ENCODE assay signal across 9 mouse cellular contexts in genomic region chr1:104769250-104769607, GRCm38 (mm10). TPM values are rescaled to one million over a fixed set of nuclear protein-coding genes. Genes with fewer than 3 reads are reported as not detected.
DNase-seq lines count a peak whose midpoint lies in the region; ATAC-seq lines count a peak whose summit lies in the region.
"Had no signal": no experiment of that assay in that cellular context is flagged by ENCODE, and none has a peak within 500 bp of the region (broad histone marks: within the 10 kb centered on the region; RNA-seq: fewer than 3 reads in every experiment).

No protein-coding gene starts in this region.

- H3K4me3 ChIP-seq in hindbrain, embryonic 10.5 days, result peak overlapping the region; percentile 70
- peak overlapping the region; percentile 19; the same call in 1 of the 2 replicates for H3K4me3 ChIP-seq in liver, embryonic 13.5 days (replicated peaks)

- WGBS in hindbrain, embryonic 10.5 days, result 0% methylated on average over 12 of the region's 12 CpGs
- WGBS in liver, embryonic 13.5 days (ENCODE audit: insufficient replicate concordance), result 1% methylated on average over 12 of the region's 12 CpGs

- no peak overlapping the region for H3K9ac ChIP-seq in liver, embryonic 13.5 days

- DNase-seq in left cerebral cortex, adult 18-20 months (ENCODE audit: low spot score in 2 of 2), result peak; percentile 41 to 60
- no peak for DNase-seq in left cerebral cortex, adult 11 months (ENCODE audit: low spot score)
- peak; percentile 52 to 53 for DNase-seq in cerebellum, postnatal 36 days
- DNase-seq in hindbrain, embryonic 10.5 days (ENCODE audit: low spot score), result peak; percentile 59
- DNase-seq in liver, embryonic 13.5 days, result no peak
- DNase-seq in right cerebral cortex, postnatal 4 days, result peak; percentile 26
- no peak for DNase-seq in spleen, postnatal 14 days (ENCODE audit: low spot score in 2 of 2)
- DNase-seq in urinary bladder, postnatal 10 days (ENCODE audit: low spot score), result no peak

- ATAC-seq in liver, embryonic 13.5 days (ENCODE audit: low read depth), result no peak

- no peaks in the 10 kb centered on the region for H3K36me3 ChIP-seq in hindbrain, embryonic 10.5 days
- no peaks in the 10 kb centered on the region for H3K36me3 ChIP-seq in liver, embryonic 13.5 days

- peaks cover 25% of the 10 kb centered on the region for H3K4me1 ChIP-seq in hindbrain, embryonic 10.5 days (replicated peaks)
- H3K4me1 ChIP-seq in liver, embryonic 13.5 days (replicated peaks), result no peaks in the 10 kb centered on the region

- peak overlapping the region; percentile 82 for H3K27ac ChIP-seq in hindbrain, embryonic 10.5 days
- no peak overlapping the region for H3K27ac ChIP-seq in liver, embryonic 13.5 days

- H3K4me2 ChIP-seq in liver, embryonic 13.5 days, result peak overlapping the region; percentile 41

- no peaks in the 10 kb centered on the region for H3K9me3 ChIP-seq in hindbrain, embryonic 10.5 days
- no peaks in the 10 kb centered on the region for H3K9me3 ChIP-seq in liver, embryonic 13.5 days (replicated peaks)

- H3K27me3 ChIP-seq in hindbrain, embryonic 10.5 days (ENCODE audit: insufficient read depth, poor library complexity, severe bottlenecking), result peaks cover 16% of the 10 kb centered on the region
- peaks cover 30% of the 10 kb centered on the region for H3K27me3 ChIP-seq in liver, embryonic 13.5 days

RNA-seq across cellular contexts. Expression of gene Cdh20, which starts 0.9 kb away (rescaled TPM):
- 10 to 100 TPM; 18.2 to 18.8 TPM for total RNA-seq in left cerebral cortex, adult 18-20 months (2021)
- polyA plus RNA-seq in hindbrain, embryonic 10.5 days (2016; fragmentation: Nextera tagmentation; extraction: Ambion mirVana), result 1.4 and 1.7 TPM in 2 replicates
- polyA plus RNA-seq in liver, embryonic 13.5 days (2015; fragmentation: Nextera tagmentation; extraction: Ambion mirVana), result not detected in 2 replicates
- polyA plus RNA-seq: liver, embryonic 16.5 days had no signal

Comparison
In these comparisons a context has a peak if more than half of its experiments do, and no peak if none do; other contexts are left out.
1. DNase-seq: peak in left cerebral cortex, adult 18-20 months (2 of 2), cerebellum, postnatal 36 days (2 of 2), hindbrain, embryonic 10.5 days (single experiment) and right cerebral cortex, postnatal 4 days (single experiment); none in left cerebral cortex, adult 11 months (single experiment), liver, embryonic 13.5 days (single experiment), spleen, postnatal 14 days (0 of 2) and urinary bladder, postnatal 10 days (single experiment).